Mouse (Mus musculus) E14TG2a.4 (cell line): Measurements from ENCODE around the gene Tmem130.
A peak's percentile ranks its signal among the peaks of the same experiment; 100 is the strongest.
"Not testable (repeated sequence)": the region's sequence is repeated elsewhere in the genome, so short reads cannot be mapped to it uniquely, and the experiment has no call there.

ENCODE experiments used
- H3K27me3 ChIP-seq: 2 replicates; pipeline ENCODE4 v1.6.1; 2014; ENCODE audit warnings: low read length, control low read depth; ENCODE audit not compliant: insufficient read depth
- H3K36me3 ChIP-seq: 2 replicates; pipeline ENCODE4 v1.6.1; 2014; ENCODE audit warnings: low read length, control low read depth; ENCODE audit not compliant: insufficient read depth
- H3K4me1 ChIP-seq: replicated peaks from 2 replicates; pipeline ENCODE4 v1.6.1; 2014; ENCODE audit warnings: low read depth, low read length, control low read depth
- H3K4me3 ChIP-seq: replicated peaks from 2 replicates; pipeline ENCODE4 v1.5.1; 2014; ENCODE audit warnings: mild to moderate bottlenecking, low read length
- H3K9me3 ChIP-seq: 2 replicates; pipeline ENCODE4 v1.6.1; 2014; ENCODE audit warnings: low read length, control low read depth
- CTCF ChIP-seq: conservative IDR thresholded peaks from 2 replicates; pipeline ENCODE4 v1.5.1; 2014; ENCODE audit warnings: low read length
- NANOG ChIP-seq: IDR thresholded peaks from 2 replicates; pipeline ENCODE4 v1.6.1; 2014; ENCODE audit warnings: borderline replicate concordance, low read length, mixed read lengths
- POU5F1 ChIP-seq: IDR thresholded peaks from 2 replicates; pipeline ENCODE4 v1.6.1; 2014; ENCODE audit warnings: low read length, borderline replicate concordance

The Tmem130 gene

DNA sequence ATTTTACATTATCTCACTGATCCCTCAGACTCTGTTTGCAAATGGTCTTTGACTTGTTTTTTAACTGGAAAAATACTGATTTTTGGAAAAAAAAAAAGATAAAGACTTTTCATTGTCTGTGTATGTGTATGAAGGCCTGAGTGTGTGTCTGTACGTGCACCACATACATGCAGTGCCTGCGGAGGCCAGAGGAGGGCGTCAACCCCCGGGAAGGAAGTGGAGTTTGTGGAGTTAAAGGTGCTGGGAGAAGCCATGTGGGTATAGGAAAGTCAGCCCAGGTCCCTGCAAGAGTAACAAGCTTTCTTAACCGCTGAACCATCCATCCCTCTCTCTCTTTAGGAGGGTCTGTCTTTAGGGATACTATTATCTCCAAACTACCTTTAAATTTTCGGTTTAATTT is 11.6 kb upstream of the Tmem130 start:
- peaks cover 79% of the 10 kb centered on the region for H3K36me3 ChIP-seq
- H3K9me3 ChIP-seq, result no peaks in the 10 kb centered on the region
- no peaks in the 10 kb centered on the region for H3K27me3 ChIP-seq
- H3K4me1 ChIP-seq, result peaks cover 36% of the 10 kb centered on the region
- H3K4me3 ChIP-seq, result no peak overlapping the region
- no peak for TF ChIP-seq POU5F1
- TF ChIP-seq CTCF, result peak; percentile 38

DNA sequence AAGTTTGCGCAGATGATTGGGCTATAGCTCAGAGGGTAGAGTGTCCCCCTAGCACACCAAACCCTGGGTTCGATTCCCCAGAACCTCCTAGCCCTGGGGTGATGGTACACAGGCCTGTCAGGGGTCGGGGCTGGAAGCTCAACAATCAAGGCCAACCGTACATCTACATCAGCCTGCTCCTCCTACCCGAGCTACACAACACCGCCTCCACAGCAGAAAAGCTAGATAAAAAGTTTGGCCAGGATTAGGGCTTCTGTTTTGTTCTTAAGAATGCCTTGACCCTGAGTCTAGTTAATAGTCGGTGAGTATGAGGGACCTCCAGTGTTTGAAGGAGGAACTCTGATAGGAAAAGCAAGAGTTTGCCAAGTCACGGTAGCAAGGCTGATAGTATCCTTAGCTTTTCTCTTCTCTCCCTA is 7.5 kb upstream of the Tmem130 start:
- Histone ChIP-seq H3K4me3 (peak overlapping the region; percentile 99), H3K27me3 (peaks cover 9% of the 10 kb centered on the region; the same call in 1 of the 2 replicates), H3K4me1 (peaks cover 41% of the 10 kb centered on the region), H3K9me3 (no peaks in the 10 kb centered on the region), H3K36me3 (peaks cover 38% of the 10 kb centered on the region)
- TF ChIP-seq CTCF, result no peak
- no peak for TF ChIP-seq POU5F1
- no peak for TF ChIP-seq NANOG

DNA sequence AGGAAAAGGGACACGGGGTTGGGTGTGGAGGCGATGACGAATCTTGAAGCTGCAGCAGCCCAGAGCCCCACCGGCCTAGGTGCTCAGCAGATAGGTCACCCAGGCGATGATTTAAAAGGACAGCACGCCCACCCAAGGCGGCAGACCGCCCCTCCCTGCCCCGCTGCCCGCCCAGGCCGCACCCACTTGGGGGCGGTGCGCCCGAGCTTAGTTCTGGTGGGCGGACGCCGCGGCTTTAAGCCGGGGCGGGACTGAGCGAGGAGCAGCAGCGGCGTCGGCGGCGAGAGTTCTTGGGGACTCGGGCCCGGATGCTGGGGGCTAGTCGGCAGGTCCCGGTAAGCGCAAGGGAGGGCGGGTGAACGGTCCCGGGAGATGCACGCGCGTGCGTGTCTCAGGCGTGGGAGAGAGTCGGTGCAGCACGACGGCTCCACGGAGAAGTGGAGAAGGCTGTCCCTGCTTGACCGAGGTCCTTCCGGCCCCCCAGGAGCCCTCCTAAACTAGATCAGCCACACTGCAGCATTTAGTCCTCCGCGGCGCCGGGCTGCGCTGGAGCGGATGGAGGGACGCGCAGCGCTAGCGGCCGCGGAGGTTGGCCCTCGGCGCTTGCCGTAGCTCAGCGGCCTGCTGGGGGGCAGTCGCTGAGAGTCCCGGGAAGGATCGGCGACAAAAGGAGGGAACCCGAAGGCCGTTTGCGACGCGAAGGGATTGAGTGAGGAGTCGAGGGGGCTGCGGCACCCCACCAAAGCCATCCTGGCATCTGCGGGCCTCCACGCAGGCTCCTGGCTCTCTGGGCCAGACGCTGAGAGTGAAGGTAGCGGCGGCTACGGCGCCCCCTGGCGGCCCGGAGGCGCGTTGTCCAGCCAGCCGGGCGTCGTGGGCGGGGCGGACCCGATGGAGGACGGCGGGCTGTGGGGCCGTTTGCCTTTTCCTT is 6.6 kb upstream of the Tmem130 start:
- H3K27me3 ChIP-seq, result peaks cover 13% of the 10 kb centered on the region
- TF ChIP-seq NANOG (no peak), CTCF (no peak), POU5F1 (no peak)
- H3K36me3 ChIP-seq, result peaks cover 32% of the 10 kb centered on the region
- no peaks in the 10 kb centered on the region for H3K9me3 ChIP-seq
- H3K4me1 ChIP-seq, result peaks cover 40% of the 10 kb centered on the region
- H3K4me3 ChIP-seq, result peak overlapping the region; percentile 99

DNA sequence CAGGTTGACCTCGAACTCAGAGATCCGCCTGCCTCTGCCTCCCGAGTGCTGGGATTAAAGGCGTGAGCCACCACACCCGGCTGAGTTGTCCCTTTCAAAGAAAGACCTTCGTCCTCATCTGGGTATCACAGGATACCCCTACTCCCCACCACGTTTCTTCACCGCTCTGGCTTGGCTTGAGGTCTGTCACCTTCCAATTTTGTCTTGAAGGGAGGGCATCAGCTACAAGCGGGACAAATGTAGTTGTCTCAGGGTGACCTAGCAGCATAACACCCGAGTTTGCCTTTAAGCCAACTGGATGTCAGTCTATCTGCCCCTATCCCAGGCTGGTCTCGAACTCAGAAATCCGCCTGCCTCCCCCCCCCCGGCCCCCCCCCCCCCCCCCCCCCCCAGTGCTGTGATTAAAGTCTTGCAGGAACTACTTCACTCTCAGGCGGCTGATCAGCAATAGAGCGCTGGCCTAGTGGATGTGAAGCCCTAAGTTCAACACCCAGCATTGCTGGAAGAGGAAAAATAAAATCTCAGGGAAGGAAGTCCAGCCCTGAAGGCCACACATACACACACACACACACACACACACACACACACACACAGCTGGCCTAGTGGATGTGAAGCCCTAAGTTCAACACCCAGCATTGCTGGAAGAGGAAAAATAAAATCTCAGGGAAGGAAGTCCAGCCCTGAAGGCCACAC is 5.6 kb upstream of the Tmem130 start, which contains the start of gene Trrap:
TSS of gene Trrap (plus strand) at position 627 of the 693 bp plus-strand sequence.
- not testable (repeated sequence) for H3K9me3 ChIP-seq
- H3K36me3 ChIP-seq, result peaks cover 24% of the 10 kb centered on the region
- H3K4me1 ChIP-seq, result peaks cover 38% of the 10 kb centered on the region
- peak within 1 kb of the TSS; percentile 99 for H3K4me3 ChIP-seq
- peaks cover 21% of the 10 kb centered on the region for H3K27me3 ChIP-seq

- TF ChIP-seq CTCF (no peak), POU5F1 (no peak), NANOG (no peak)
- Histone ChIP-seq H3K4me1 (peaks cover 40% of the 10 kb centered on the region), H3K27me3 (peaks cover 27% of the 10 kb centered on the region), H3K36me3 (peaks cover 18% of the 10 kb centered on the region), H3K4me3 (no peak overlapping the region), H3K9me3 (no peaks in the 10 kb centered on the region)
These were observed 5.0 kb upstream of the Tmem130 start for GRCm38 (mm10) chr5:144766646-144767045.

DNA sequence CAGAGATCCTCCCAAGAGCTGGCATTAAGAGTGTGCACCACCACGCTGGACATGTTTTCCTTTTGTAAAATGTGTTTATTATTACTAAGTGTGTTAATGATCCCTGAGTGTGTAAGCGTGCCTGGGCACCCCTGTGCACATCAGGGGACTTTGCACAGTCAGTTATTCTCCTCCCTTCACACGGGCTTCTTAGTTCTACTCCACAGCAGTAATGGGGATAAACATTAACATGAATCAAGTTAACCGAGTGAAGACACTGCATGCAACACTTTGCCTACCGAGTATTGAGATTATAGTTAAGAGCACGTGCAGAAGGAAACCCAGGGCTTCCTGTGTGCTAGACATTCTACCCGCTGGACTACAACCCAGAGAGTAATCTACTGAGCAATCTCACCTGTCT is 4.4 kb upstream of the Tmem130 start:
- TF ChIP-seq POU5F1 (no peak), CTCF (no peak), NANOG (no peak)
- H3K4me1 ChIP-seq, result peaks cover 41% of the 10 kb centered on the region
- peaks cover 12% of the 10 kb centered on the region for H3K36me3 ChIP-seq
- peaks cover 33% of the 10 kb centered on the region for H3K27me3 ChIP-seq
- H3K9me3 ChIP-seq, result no peaks in the 10 kb centered on the region
- H3K4me3 ChIP-seq, result no peak overlapping the region

- Histone ChIP-seq H3K4me1 (peaks cover 63% of the 10 kb centered on the region), H3K36me3 (no peaks in the 10 kb centered on the region), H3K4me3 (no peak overlapping the region), H3K27me3 (peaks cover 26% of the 10 kb centered on the region), H3K9me3 (no peaks in the 10 kb centered on the region)
- TF ChIP-seq POU5F1 (no peak), CTCF (no peak), NANOG (no peak; the same call in 1 of the 2 replicates)
These were observed 3.2 kb downstream of the Tmem130 start for GRCm38 (mm10) chr5:144758422-144758821.

DNA sequence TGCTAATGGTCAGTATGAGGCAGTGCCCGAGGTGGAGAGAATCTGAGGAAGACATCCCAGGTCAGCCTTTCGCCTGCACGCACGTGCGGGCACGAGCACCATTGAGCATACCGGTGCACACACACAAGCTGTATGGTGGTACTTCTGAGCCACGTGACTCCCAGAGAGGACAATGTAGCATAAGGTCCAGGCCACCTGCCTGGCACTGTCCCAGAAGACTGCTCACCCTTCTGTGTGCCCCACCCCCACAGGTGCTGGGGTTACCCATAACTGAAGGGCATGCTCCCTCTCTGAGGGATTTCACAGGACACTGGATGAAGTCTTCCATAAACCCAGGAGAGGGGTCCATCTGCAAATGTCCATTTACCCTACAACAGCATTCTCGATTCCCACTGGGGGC is 4.2 kb downstream of the Tmem130 start:
- no peak overlapping the region for H3K4me3 ChIP-seq
- H3K27me3 ChIP-seq, result peaks cover 18% of the 10 kb centered on the region
- H3K36me3 ChIP-seq, result no peaks in the 10 kb centered on the region
- H3K4me1 ChIP-seq, result peaks cover 66% of the 10 kb centered on the region
- TF ChIP-seq NANOG (no peak), POU5F1 (no peak), CTCF (no peak)
- H3K9me3 ChIP-seq, result no peaks in the 10 kb centered on the region
